Mouse (Mus musculus) heart, postnatal 0 days (tissue): ENCODE data around the gene Klc2.

Experiments used
- CTCF ChIP-seq: IDR thresholded peaks from 2 replicates; pipeline ENCODE4 v1.5.1; 2016; ENCODE audit warnings: antibody characterized with exemption, control low read depth, low read depth
- EP300 ChIP-seq: IDR thresholded peaks from 2 replicates; pipeline ENCODE4 v1.6.1; 2016; ENCODE audit warnings: antibody characterized with exemption, low read depth

DNA sequence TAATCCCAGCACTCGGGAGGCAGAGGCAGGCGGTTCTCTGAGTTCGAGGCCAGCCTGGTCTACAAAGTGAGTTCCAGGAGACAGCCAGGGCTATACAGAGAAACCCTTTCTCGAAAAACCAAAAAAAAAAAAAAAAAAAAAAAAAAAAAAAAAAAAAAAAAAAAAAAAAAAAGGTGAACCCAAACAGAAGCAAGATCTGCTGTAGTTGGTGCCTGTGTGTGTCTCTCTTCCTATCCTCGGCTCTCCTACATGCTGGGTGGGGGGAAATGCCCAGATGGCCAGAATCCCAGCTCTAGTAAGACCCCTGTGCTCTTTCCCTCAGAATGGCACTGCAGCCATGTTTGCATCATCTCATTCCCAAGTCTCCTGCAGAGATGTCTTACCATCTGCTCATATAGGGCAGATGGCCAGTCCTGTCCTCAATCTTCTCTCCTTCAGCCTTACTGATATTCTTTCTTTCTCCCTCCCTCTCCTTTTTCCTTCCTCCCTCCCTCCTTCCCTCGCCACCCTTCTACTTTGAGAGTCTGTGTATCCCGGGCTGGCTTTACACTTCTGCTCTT lies 5.8 kb upstream of the Klc2 start:
- no peak for TF ChIP-seq CTCF
- TF ChIP-seq EP300 = no peak
